Mouse (Mus musculus): ENCODE results near the gene Sox30. TPM values are rescaled to one million over a fixed set of nuclear protein-coding genes. Genes with fewer than 3 reads are reported as not detected.

Sox30 gene
- total and polyA plus RNA-seq, 3 experiments, result not detected

DNA sequence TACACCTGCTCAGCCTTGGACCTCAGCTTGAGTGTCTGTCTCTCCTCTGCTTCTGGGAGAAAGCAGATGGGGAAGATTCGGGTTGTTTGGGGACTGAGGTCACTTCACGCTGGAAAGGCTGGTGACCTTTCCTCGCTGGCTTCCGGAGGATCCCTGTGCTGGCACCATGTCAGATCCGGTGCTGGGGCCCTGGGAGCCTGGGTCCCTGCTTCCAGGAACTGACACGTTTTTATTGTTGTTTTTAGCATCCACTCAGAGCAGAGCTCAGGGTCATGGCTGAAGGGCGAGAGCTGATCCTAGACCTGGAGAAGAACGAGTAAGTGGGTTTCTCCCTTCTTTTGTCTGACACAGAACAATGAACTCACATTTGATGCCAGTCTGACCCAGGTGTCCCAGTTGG, 84.7 kb downstream of the Sox30 start:
- H3K36me3 ChIP-seq (replicated peaks in 1 of 2; ENCODE audit: control insufficient read depth in 1 of 2, insufficient read depth in 1 of 2, low read length in 1 of 2), result no peaks in the 10 kb centered on the region
- dilution Hi-C loops (cut with MboI; ENCODE audit: extremely low pct_ligation_motif_present, extremely low pct_unique_long_range_greater_than_20kb, low sequenced_read_pairs) (no loop called here), in situ Hi-C loops (cut with MboI; ENCODE audit: low pct_ligation_motif_present, low pct_unique_long_range_greater_than_20kb, low sequenced_read_pairs) (loop anchor here (5.0 kb wide), 1 partner anchor 63 kb away; no protein-coding TSS in a partner anchor)
- H3K4me2 ChIP-seq (ENCODE audit: insufficient read depth, low read depth, poor library complexity, severe bottlenecking), result no peak overlapping the region
- no peaks in the 10 kb centered on the region for H3K9me3 ChIP-seq (replicated peaks; ENCODE audit: low read length)
- H3K79me2 ChIP-seq (replicated peaks; ENCODE audit: control insufficient read depth, extremely low read depth, insufficient read depth, poor library complexity, severe bottlenecking), result no peaks in the 10 kb centered on the region
- no peak for TF ChIP-seq ZNF384 (IDR thresholded peaks at IDR 0.05; ENCODE audit: low read depth, low read length)
- no peak for TF ChIP-seq CTCF (conservative IDR thresholded peaks at IDR 0.05 in 1 of 2, IDR thresholded peaks at IDR 0.05 in 1 of 2; ENCODE audit: low read depth in 2 of 2, low read length in 2 of 2)
- no peak for TF ChIP-seq JUND (conservative IDR thresholded peaks at IDR 0.05; ENCODE audit: low read depth, low read length)
- no peak for TF ChIP-seq MAFK (IDR thresholded peaks at IDR 0.05; ENCODE audit: insufficient replicate concordance, low read length)
- no peak for TF ChIP-seq USF1 (IDR thresholded peaks at IDR 0.05; ENCODE audit: low read depth, low read length)
- no peak for TF ChIP-seq SMC3 (IDR thresholded peaks at IDR 0.05; ENCODE audit: low read depth, low read length)
- no peak for TF ChIP-seq KAT2A (IDR thresholded peaks at IDR 0.05; ENCODE audit: insufficient replicate concordance, low read length)
- no peak for TF ChIP-seq POLR2AphosphoS2 (IDR thresholded peaks at IDR 0.05; ENCODE audit: low read depth, low read length)
- TF ChIP-seq CHD1 (IDR thresholded peaks at IDR 0.05; ENCODE audit: low read depth, low read length), result no peak
- no peak for TF ChIP-seq MYC (IDR thresholded peaks at IDR 0.05; ENCODE audit: low read depth, low read length)
- TF ChIP-seq MAZ (IDR thresholded peaks at IDR 0.05; ENCODE audit: low read depth, low read length), result no peak
- no peak for TF ChIP-seq NRF1 (IDR thresholded peaks at IDR 0.05; ENCODE audit: low read depth, low read length)
- TF ChIP-seq ELF1 (IDR thresholded peaks at IDR 0.05; ENCODE audit: low read depth, low read length), result no peak
- no peak overlapping the region for H3K27ac ChIP-seq (ENCODE audit: insufficient read depth, low read depth)
- no peaks in the 10 kb centered on the region for H3K27me3 ChIP-seq (replicated peaks)
- no peak overlapping the region for H3K9ac ChIP-seq (ENCODE audit: insufficient read depth, low read depth)
- peaks cover 0 to 53% of the 10 kb centered on the region in 2 experiments; a peak in 2 of 4 replicates for H3K4me1 ChIP-seq (ENCODE audit: control insufficient read depth in 1 of 2, insufficient read depth in 2 of 2)
- no peak for DNase-seq (ENCODE audit: extremely low read depth)
- H3K4me3 ChIP-seq (replicated peaks in 1 of 3; ENCODE audit: low read depth in 2 of 3, low read length in 2 of 3, poor library complexity in 1 of 3), result no peak overlapping the region

DNA sequence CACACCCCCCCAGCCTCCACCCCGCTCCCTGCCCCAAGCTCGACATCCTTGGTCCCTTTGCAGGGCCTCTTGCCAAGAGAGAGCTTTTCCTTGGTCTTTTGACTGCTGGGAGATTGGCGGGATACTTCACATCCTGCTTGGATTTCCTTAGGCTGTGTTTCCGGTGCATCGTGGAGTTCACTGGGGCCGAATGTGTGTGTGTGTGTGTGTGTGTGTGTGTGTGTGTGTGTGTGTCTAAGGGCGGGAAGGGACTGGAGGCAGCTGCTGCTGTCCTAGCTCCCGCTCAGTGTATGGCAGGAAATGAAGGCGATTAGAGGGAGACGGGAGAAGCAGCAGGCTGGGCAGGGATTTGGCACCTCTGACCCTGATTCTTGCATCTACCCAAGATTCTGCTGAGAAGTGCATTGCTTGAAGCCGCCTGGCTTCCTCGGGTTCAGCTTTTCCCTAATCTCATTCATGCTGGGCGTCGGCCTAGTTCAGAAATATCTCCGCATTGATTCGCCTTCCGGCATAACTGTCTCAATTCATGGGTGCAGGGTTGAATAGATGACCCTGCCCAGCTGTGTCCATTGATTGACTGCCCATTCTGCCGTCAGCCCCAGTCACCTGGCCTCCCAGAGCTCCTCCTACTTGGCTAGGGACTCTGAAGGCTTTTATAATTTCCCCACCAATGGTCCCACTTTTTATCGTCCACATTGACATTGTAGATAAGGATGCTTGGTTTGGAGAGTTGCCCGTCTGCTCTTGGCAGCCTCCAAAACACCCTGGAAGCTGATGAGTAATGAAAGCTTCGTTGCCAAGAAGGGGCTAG, 85.3 kb downstream of the Sox30 start:
- no peaks in the 10 kb centered on the region for H3K9me3 ChIP-seq (replicated peaks; ENCODE audit: low read length)
- no peak overlapping the region for H3K4me3 ChIP-seq (replicated peaks in 1 of 3; ENCODE audit: low read depth in 2 of 3, low read length in 2 of 3, poor library complexity in 1 of 3)
- H3K4me1 ChIP-seq (ENCODE audit: control insufficient read depth in 1 of 2, insufficient read depth in 2 of 2), result peaks cover 0 to 53% of the 10 kb centered on the region in 2 experiments; a peak in 2 of 4 replicates
- in situ Hi-C loops (cut with MboI; ENCODE audit: low pct_ligation_motif_present, low pct_unique_long_range_greater_than_20kb, low sequenced_read_pairs), result no loop called here
- no peak overlapping the region for H3K9ac ChIP-seq (ENCODE audit: insufficient read depth, low read depth)
- TF ChIP-seq NELFE (IDR thresholded peaks at IDR 0.05; ENCODE audit: low read depth, low read length) (no peak), CHD2 (IDR thresholded peaks at IDR 0.05; ENCODE audit: low read length) (no peak), EP300 (IDR thresholded peaks at IDR 0.05; ENCODE audit: low read length) (no peak), SIN3A (IDR thresholded peaks at IDR 0.05; ENCODE audit: low read length) (no peak), MEF2A (IDR thresholded peaks at IDR 0.05; ENCODE audit: borderline replicate concordance, low read depth, low read length) (no peak), TCF12 (IDR thresholded peaks at IDR 0.05; ENCODE audit: low read depth, low read length) (no peak), ZC3H11A (IDR thresholded peaks at IDR 0.05; ENCODE audit: low read depth, low read length) (no peak), ZNF384 (IDR thresholded peaks at IDR 0.05; ENCODE audit: low read depth, low read length) (no peak), MAZ (IDR thresholded peaks at IDR 0.05; ENCODE audit: low read depth, low read length) (no peak), ZMIZ1 (IDR thresholded peaks at IDR 0.05; ENCODE audit: low read depth, low read length) (no peak), ETS1 (conservative IDR thresholded peaks at IDR 0.05; ENCODE audit: low read depth, low read length) (no peak), IRF4 (IDR thresholded peaks at IDR 0.05; ENCODE audit: low read depth, low read length) (no peak), MXI1 (IDR thresholded peaks at IDR 0.05; ENCODE audit: low read depth, low read length) (no peak), USF2 (conservative IDR thresholded peaks at IDR 0.05; ENCODE audit: low read depth, low read length) (no peak)
- H3K27ac ChIP-seq (ENCODE audit: insufficient read depth, low read depth), result no peak overlapping the region
- H3K36me3 ChIP-seq (replicated peaks in 1 of 2; ENCODE audit: control insufficient read depth in 1 of 2, insufficient read depth in 1 of 2, low read length in 1 of 2), result no peaks in the 10 kb centered on the region
- no peaks in the 10 kb centered on the region for H3K27me3 ChIP-seq (replicated peaks)
- dilution Hi-C loops (cut with MboI; ENCODE audit: extremely low pct_ligation_motif_present, extremely low pct_unique_long_range_greater_than_20kb, low sequenced_read_pairs), result no loop called here
- DNase-seq (ENCODE audit: extremely low read depth), result no peak
- H3K79me2 ChIP-seq (replicated peaks; ENCODE audit: control insufficient read depth, extremely low read depth, insufficient read depth, poor library complexity, severe bottlenecking), result no peaks in the 10 kb centered on the region
- H3K4me2 ChIP-seq (ENCODE audit: insufficient read depth, low read depth, poor library complexity, severe bottlenecking), result no peak overlapping the region
